Mouse (Mus musculus) right cerebral cortex, postnatal 4 days (tissue): ENCODE data around the gene Atp5b.
A peak's percentile ranks its signal among the peaks of the same experiment; 100 is the strongest.

ENCODE experiments used
- DNase-seq: peaks from one replicate; pipeline ENCODE4 v3.0.0-alpha.2; 2022

Atp5b gene

DNA sequence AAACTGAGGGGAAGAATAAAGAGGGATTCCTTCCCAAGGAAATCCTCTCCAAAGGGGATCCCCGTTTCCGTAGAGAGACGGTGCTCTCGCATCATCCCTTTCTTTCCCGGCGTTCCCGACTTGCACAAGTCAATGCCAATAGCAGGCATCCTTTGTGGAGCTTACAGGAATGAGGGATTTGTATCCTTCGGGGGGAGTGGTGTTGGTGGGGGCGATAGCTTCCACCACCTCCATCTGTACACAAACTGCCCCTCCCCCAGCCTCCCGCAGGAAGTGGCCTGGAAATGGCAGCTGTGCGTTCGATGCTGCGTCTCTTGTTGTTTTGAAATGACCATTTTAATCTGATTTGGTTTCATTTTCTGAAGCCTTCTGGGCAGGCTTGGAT lies 14.5 kb downstream of the Atp5b start:
- peak; percentile 70 for DNase-seq

GRCm38 (mm10) chr10:128110103-128110761 lies 27.2 kb downstream of the Atp5b start:
- no peak for DNase-seq

DNA sequence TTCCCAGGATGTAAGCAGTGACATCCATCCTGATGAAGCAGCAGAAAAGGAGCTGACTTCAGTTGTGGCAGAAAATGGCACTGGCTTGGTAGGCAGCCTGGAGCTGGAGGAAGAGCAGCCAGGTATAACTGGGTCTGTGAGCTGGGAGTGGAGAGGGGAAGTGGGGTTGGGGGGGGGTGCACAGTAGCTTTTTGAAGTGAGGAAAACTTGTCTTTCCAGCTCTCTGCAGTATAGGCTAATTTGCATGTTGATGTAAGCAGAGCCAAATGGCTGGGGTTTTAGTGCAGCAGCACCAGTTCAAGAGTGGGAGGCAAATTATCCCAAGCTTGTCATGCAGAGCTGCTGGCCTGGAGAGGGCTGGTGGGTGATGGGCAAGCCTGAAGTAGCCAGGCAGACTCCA lies 28.2 kb downstream of the Atp5b start:
- DNase-seq: no peak

GRCm38 (mm10) chr10:128123833-128124232 lies 40.8 kb downstream of the Atp5b start:
- DNase-seq: no peak

DNA sequence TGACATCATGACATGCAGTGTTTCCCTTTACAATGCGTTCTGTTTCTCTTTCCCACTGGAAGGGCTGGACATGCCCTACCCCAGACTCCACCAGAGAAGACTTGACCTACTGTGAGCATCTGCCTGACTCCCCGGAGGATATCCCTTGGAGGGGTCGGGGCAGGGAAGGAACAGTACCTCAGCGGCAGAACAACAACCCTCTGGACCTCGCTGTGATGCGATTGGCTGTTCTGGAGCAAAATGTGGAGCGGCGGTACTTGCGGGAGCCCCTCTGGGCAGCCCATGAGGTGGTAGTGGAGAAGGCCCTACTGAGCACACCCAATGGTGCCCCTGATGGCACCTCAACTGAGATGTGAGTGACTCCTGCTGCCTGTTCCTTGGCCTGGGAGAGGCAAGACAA lies 41.8 kb downstream of the Atp5b start:
- no peak for DNase-seq

GRCm38 (mm10) chr10:128125951-128126350 lies 42.9 kb downstream of the Atp5b start:
- DNase-seq: no peak

DNA sequence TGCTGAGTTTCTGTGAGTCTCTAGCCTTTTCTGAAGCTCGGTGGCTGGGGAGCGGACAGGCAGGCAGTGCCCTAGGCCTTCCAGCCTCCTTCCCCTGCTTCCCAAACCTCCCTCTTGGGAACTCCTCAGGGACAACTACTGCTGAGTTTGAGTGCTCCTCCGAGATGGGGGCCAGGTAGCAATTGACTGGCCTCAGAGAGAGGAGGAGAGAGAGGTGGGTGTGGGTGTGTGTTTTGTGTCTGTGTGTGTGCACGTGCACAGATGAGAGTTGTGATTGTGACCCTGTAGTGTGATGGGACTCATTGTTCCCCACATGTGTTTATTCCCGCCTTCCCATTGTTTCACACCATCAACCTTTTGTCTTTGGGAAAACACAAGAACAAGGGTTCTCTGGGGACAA lies 44.4 kb downstream of the Atp5b start:
- no peak for DNase-seq

DNA sequence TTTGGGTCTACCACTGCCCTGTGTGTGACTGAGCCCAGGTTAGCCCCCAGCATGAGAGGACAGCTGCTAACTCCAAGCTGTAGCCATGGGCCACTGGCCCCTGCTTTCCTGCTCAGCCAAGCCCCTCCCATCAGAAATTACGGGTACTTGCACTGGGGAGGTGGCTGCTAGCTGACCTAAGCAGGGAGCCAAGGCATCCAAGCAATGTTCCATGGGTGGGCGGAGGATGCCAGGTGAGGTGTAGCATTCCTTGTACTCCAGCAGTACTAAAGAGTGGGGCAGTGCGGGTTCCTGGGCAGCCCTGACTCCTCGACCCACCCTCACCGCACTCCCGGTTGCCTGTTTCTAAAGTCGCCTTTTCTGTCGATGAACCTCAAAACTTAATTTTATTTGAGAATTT lies 45.1 kb downstream of the Atp5b start:
- no peak for DNase-seq

- no peak for DNase-seq
These were observed 48.2 kb downstream of the Atp5b start for GRCm38 (mm10) chr10:128131297-128131696.

DNA sequence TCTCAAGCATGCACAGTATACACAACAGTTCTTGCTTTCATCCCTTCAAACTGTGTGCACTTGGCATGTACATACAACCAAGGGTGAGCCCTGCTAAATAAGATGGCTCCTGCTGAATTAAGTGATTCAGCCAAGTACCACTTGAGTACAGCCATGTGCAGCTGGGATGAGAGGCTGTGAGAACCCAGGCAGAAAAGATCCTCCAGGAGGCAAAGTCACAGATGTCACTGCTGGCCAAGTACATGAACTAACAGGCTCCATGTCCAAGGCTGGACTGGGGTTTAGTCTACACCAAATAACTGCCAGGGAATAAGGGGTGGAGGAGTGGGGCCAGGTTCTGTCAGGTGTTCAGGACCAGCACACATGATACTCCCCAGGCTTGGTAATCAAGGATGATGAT lies 48.7 kb downstream of the Atp5b start:
- no peak for DNase-seq

DNA sequence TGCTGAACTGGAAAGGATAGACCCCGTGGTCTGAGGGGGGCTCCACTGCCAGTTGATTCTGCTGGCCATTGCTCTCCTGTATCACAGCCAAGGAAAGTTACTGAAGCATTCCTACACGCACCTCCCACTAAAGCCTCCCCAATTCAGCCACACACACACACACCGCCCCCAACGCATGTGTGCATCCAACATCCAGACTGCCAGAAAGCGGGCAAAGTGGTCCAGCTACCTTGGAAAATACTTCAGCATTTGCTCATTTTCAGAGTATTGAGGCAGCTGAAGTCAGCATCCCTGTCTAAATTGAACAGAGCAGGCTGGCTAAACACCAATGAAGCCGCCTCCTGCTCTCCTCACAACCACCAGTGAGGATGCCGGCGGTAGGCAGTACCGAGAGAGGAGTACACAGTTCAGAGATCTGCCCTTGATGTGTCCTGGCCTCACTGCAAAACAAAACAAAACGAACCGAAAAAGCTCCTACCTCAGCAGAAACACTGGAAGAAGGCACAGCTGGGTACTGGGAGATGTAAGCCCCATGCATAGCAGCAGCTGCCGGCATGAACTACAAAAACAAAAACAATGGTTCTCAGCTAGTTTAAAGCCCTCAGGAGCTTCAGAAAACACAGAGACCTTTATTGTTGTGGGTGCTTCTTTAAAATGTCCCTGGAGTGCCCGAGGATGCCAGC lies 50.7 kb downstream of the Atp5b start:
- no peak for DNase-seq

DNA sequence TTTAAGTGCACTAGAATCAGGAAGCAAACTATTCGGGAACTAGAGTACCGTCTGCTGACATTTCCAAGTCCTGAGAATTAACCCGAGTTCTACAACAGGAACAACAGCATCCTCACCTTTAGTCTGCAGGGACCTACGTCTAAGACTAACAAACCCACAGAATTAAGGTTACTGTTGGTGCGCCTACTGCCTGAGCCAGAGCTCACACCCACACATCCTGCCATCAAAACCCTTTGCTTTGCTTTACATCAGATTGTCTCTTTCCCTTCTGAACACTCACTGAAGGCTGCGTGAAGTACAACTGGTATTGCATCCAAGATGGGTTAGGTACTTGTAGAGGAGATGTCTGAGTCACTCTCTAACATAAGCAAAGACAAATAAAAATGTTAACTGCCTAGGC lies 52.3 kb downstream of the Atp5b start:
- no peak for DNase-seq
